Mouse (Mus musculus) left cerebral cortex, adult 2 months (tissue): ENCODE results near the gene Scrn1. TPM values are rescaled to one million over a fixed set of nuclear protein-coding genes. Genes with fewer than 3 reads are reported as not detected.

Experiments used
- DNase-seq, 2 experiments: peaks; one replicate each; pipeline ENCODE4 v3.0.0; 2021 to 2022; ENCODE audit warnings: low spot score in 2 of 2, mixed read lengths in 1 of 2; ENCODE audit errors: extremely low spot score in 1 of 2
- H3K27ac ChIP-seq: fragments of 200-600 bp; 2 replicates; pipeline ENCODE4 v1.8.1; 2022
- H3K4me3 ChIP-seq: fragments of 200-600 bp; 2 replicates; pipeline ENCODE4 v1.8.1; 2022
- CTCF ChIP-seq: fragments of 200-600 bp; IDR thresholded peaks from 2 replicates; pipeline ENCODE4 v1.8.1; 2022; ENCODE audit warnings: antibody characterized with exemption, mild to moderate bottlenecking, moderate library complexity
- intact Hi-C: fragments of 180-260 bp; cut with DNase I; formaldehyde crosslinking; loops from one replicate; pipeline ENCODE4 v1.15.1; 2025
- total RNA-seq, 2 experiments: library from RNA; stranded (reverse); gene quantifications; 2 replicates each; pipeline ENCODE4 v1.2.3; 2021

The Scrn1 gene
- total RNA-seq, 2 experiments from 2014 or later, result 135 to 136 TPM

DNA sequence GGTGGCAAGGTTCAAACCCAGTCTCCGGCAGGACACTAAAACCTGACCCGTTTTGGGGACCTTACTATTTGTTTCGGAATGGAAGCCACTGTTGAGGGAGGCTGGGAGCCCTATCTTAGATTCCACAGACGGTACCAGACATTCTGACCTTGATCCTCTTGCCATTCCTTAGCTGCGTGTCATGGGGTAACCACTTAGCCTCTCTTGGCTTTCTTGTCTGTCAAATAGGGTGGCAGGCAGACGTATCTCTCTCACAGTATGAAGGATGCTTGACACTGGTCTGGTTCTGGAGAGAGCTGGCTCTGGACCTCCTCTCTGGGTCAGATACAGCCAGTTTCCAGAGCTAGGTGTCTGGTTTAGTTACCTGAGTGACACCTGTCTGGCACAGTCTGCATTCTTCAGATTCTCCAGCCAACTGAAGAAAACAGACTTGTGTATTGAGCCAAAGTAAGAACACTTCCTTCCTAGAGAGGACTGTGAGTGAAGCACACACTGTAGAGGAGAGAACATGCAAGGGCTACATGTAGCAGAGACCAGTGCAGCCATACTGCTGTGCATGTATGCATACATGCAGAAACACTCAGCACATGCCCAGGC is 80.2 kb downstream of the Scrn1 start:
- Histone ChIP-seq H3K4me3 (no peak overlapping the region), H3K27ac (no peak overlapping the region)
- no peak for DNase-seq
- TF ChIP-seq CTCF, result no peak
- intact Hi-C loops, result no loop called here

DNA sequence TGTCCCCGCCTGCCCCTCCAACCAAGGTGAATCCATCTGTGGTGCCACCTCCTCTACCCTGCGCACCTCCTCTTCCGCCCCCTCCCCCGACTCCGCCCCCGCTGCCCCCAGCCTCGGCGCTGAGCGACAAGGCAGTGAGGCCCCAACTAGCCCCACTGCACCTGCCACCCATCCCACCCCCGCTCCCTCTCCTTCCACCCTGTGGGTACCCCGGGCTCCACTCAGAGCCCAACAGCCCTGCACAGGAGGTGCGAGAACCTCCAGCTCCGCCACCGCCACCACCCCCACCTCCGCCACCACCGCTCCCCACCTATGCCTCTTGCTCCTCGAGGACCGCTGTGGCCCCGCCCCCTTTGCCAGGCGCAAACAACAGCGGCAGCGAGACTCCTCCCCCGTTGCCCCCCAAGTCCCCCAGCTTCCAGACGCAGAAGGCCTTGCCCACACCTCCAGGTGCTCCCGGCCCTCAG is 80.8 kb downstream of the Scrn1 start:
- intact Hi-C loops, result no loop called here
- H3K4me3 ChIP-seq, result no peak overlapping the region

DNA sequence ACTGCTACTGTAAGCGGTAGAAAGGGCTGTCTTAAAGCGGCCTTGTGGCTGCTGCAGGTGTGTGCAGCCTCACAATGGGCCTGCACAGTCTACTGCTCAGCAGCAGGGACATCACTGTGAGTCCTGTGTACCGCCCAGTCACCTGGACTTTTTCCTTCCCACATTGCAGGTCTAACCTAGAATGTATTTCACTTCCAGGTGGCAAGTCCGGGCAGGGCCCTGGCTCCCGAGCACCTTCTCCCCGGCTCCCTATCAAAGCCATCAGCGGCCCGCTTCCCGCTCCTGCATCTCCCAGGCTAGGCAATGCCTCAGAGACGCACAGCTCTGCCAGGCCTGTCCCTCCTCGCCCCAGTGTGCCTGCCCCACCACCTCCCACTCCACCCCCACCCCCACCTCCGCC is 81.3 kb downstream of the Scrn1 start:
- DNase-seq, result no peak
- no peak overlapping the region for H3K4me3 ChIP-seq
- H3K27ac ChIP-seq, result no peak overlapping the region
- intact Hi-C loops, result no loop called here
- TF ChIP-seq CTCF, result no peak

More for the DNA sequence above, 80.8 kb downstream of the Scrn1 start:
- TF ChIP-seq CTCF, result no peak
- no peak for DNase-seq
- H3K27ac ChIP-seq, result no peak overlapping the region

DNA sequence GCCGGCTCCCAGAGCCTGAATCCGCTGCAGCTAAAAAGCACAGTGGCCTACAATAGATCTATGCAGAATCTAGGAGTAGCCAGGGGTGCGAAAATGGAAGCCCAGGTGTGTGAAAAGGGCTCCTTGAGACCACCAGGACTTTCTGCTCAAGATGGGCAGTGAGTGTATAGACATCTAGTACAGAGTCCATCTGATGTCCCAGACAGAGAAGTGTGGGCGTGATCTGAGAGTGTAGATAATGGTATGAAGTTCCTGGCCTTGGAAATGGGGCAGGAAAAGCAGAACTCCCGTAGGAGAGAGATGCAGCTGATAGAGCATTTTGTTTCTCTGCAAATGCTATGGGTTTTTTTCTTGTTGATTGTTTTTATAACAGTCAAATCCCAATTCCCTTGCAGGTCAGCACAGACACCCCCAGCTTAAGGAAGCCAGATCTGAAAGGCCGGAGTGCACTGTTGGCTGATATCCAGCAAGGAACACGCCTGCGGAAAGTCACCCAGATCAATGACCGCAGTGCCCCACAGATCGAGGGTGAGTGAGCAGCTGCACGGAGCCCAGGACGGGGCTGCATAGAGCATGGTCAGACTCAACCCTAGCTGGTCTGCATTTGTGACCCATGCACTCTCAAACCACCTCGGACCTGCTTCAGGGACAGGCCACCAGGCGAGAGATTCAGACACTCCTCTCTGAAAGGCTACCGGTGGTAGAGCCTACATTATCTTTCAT is 84.7 kb downstream of the Scrn1 start:
- TF ChIP-seq CTCF, result no peak
- no peak overlapping the region for H3K27ac ChIP-seq
- H3K4me3 ChIP-seq, result no peak overlapping the region
- DNase-seq, result no peak
- intact Hi-C loops, result no loop called here

DNA sequence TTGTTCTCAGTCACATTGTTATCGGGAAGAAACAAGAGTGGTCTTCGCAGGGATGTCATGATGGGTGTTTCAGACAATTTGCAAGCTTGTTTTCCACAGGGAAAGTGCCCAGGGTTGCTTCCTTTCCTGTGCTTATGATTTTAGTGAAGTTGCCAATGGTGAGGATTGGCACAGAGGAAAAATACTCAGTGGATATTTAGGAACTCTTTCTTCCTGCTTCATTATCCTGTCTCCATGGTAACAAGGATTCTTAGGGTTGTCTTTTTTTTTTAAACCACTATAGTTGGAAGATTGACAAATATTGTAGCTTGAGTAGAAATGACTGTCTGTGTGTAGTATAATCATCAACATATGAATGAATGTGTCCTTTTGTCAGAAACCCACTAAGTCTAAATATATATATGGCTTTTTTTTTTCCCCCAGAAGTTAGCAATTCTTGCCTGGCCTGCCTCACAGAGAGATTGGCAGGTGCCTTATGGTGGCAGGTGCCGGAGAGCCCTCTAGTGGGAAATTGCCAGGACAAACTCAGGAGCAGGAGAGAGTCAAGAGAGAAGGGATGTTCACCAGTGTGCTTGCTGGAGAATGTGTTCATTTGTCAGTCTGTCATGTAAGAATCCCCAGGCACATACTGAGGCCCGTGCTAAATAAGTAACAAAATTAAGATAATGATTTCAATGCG is 87.5 kb downstream of the Scrn1 start:
- peak in 1 of 2 experiments; percentile 35 for DNase-seq
- intact Hi-C loops, result loop anchor here (2.0 kb wide), 1 partner anchor 86 kb away; no protein-coding TSS in a partner anchor
- H3K4me3 ChIP-seq, result no peak overlapping the region
- peak; percentile 39 for TF ChIP-seq CTCF
- no peak overlapping the region for H3K27ac ChIP-seq

DNA sequence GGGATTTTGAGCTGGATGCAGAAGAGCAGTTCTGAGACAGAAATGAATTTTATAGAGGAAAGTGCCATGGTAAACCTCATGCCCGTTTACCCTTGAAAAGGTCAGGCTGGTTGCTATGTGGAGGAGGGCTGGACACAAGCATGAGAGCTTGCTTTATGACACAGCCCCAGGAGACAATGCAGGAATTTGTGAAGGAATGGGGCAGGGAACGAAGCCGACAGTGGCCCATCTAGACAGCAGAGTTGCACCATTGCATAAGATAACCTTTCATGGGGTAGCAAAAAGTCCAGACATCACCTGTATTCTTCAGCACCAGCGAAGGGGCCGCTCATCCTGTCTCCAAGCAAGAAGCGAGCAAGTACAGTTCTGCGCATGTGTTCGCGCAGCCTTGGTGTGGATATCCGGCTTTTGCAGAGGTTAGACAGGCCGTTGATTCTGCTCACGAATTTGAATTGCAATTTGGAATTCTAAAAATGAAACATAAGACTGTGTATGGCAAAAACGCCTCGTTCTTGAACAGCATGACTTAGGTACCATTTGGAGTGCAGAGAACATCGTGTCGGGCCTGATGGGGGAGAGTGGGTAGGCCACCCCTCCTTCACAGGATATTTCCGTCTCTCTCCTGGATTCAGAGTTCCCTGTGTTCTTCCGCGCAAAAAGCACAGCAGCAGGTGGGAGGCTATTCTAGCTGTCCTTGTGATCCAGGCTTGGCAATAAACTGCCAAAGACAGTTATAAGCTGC is 90.2 kb downstream of the Scrn1 start:
- DNase-seq, result peak; percentile 56 to 63
- H3K27ac ChIP-seq, result peak overlapping the region; percentile 53
- H3K4me3 ChIP-seq, result no peak overlapping the region
- intact Hi-C loops, result loop anchor here (1.0 kb wide), 2 partner anchors 15 to 45 kb away; no protein-coding TSS in a partner anchor
- no peak for TF ChIP-seq CTCF

DNA sequence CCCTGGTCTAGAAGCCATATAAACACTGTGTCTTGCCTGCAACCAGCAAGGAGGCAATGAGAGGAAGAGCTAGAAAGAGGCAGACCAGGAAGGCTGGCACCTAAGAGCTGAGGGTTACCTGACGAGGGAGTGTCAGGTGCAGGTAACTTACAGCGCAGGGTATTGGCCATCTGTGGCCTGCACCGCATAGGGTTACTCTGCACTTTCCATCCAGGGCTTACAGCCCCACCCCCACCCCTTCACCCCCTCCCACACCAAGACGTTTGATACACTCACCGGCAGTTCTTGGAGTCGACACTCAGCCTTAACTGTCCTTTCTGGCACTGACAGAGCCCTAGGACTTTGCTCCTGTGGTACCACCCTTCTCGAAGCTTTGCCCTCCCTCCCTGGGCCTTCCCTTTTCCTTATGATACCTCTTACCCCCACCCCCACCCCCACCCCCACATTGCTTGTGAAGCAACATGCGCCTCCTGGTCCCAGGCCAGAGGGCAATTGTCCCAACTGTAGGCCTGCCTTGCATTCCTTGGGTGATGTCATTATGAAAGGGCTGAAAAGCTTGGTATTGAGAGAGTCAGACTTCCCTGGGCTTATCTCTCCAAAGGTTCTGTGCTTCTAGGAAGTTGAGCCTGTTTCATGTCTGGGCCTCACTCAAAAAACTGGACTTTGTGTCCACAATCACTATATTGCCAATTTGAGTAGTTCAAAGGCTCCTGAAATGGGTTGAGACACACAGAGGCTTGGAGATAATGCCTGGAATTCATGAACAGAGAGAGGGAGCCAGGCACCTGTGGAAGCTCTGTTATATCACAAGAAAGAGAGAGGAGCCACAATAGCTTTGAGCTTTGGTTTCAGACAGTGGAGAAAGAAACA is 93.2 kb downstream of the Scrn1 start:
- intact Hi-C loops, result no loop called here
- DNase-seq, result no peak
- TF ChIP-seq CTCF, result no peak
- Histone ChIP-seq H3K27ac (no peak overlapping the region), H3K4me3 (no peak overlapping the region)

DNA sequence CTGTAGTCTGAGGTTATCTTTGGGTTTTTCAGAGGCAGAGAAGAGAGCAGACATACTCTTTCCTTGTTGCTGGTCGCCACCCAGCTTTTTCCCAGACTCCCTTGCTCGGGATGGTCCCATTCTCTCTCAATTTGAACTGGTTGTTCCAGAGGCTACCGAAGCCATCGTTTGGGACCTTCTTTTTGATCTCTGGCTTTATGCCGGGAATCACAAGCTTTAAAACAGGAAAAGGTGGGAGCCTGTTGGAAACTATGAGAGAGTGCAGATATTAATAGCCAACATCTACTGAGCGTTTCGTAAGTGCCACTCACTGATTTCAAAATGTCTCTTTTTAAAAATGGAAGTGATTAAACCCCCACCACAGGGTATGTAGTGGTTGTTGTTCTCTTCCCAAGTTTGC is 94.4 kb downstream of the Scrn1 start:
- H3K27ac ChIP-seq, result no peak overlapping the region
- H3K4me3 ChIP-seq, result no peak overlapping the region
- intact Hi-C loops, result no loop called here
- no peak for DNase-seq
- no peak for TF ChIP-seq CTCF

DNA sequence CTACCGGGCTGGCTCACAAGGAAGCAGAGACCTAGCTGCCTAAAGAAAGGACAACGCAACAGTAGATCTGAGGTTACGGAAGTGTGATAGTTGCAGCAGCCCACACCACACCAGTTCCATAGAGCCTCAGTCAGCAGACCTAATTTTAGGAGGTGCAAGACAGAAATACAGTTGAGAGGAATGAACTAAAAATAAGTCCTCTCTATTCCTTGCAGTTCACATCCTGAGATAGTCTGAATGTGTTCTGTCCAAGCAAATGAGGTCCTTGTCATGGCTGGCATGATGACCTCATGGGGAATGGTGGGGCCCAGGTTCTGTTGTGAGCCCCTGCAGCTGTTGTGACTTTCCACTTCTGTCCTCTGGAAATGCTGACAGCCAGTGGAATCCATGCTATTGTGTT is 98.9 kb downstream of the Scrn1 start:
- no peak overlapping the region for H3K4me3 ChIP-seq
- intact Hi-C loops, result no loop called here
- no peak for DNase-seq
- no peak for TF ChIP-seq CTCF
- no peak overlapping the region for H3K27ac ChIP-seq

DNA sequence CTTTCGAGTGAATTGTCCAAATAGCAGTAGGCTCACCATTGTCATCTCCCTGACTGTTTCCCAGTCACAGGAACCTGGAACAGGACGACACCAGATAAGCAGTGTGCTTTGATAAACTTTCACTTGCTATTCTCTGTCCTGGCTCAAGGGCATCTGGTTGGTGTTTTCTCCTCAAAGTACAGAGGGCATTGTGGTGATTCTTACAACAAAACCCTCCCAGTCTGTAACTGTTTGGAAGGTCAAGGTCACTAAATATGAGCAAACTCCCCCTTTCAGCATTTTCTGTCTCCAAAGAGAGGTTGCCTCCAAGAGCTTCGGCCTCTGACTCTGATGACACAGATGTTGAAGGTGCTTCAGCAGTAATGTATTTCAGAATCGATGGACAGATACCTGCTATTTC is 101.4 kb downstream of the Scrn1 start:
- intact Hi-C loops, result no loop called here

More for the DNA sequence above, 101.4 kb downstream of the Scrn1 start:
- Histone ChIP-seq H3K4me3 (no peak overlapping the region), H3K27ac (no peak overlapping the region)
- no peak for DNase-seq
- TF ChIP-seq CTCF, result no peak
